Mouse (Mus musculus) testis, adult 2 months (tissue): Measurements from ENCODE around the gene Rnasek.

ENCODE experiments used
- CTCF ChIP-seq: fragments of 200-500 bp; IDR thresholded peaks from 2 replicates; pipeline ENCODE4 v1.5.1; 2012; ENCODE audit warnings: low read depth, mild to moderate bottlenecking, inconsistent platforms, low read length, moderate library complexity; ENCODE audit not compliant: control insufficient read depth, insufficient read depth, insufficient replicate concordance
- POLR2A ChIP-seq: fragments of 200-500 bp; IDR thresholded peaks from 2 replicates; pipeline ENCODE4 v1.6.1; 2012; ENCODE audit warnings: low read depth, mild to moderate bottlenecking, inconsistent platforms, low read length, moderate library complexity; ENCODE audit not compliant: control insufficient read depth

GRCm38 (mm10) chr11:70201691-70202090 lies 38.0 kb downstream of the Rnasek start:
- TF ChIP-seq POLR2A (no peak), CTCF (peak; percentile 87; the same call in 1 of the 2 replicates)
